Mouse (Mus musculus): ENCODE measurements around the gene Gpatch8.

DNA sequence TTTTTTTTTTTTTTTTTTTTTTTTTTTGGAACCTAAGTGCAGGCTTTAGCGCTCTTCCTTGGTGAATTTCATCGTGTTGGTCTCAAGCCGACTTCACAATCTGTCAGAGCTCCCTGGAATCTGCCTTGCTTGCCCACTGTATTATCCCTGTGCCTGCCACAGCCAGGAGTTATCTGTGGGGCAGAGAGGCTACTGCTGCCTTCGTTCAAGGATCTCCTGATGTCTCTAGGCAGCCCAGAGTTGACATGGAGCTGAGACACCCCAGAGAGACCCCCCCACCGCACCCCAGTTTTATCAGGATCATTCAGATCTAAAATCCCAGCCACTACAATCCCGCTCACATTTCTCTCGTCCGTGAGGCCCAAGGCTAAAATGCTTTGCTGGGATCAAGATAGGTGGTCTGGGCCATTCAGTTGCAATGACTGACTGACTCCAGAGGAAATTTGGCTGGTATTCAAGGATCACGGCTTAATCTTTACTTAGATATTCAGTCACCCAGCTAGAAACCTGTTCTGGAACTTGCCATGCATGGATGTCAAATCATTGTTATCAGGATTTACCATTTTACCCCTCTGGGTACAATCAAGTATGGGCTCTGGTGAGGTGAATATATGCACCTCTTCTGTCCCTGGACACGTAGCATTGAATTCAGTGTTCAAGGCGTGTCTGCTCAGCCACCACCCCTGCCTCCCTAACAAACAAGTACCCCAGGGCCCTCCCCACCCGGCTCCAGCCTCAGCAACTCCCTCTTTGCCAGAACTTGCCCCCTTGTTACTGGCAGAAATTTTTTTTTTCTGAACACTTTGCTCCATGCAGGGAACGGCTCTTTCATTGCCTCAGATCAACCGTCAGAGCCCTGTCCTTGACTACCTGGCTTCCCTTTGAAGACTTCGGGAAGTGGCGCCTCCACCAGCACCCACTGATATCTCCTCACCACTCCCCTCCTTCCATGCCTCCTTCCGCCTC is 106.9 kb downstream of the Gpatch8 start:
- TF ChIP-seq POLR2A (IDR thresholded peaks at IDR 0.05; ENCODE audit: insufficient read length, low read depth), result no peak
- no peak for TF ChIP-seq REST (IDR thresholded peaks at IDR 0.05; ENCODE audit: insufficient read depth, insufficient read length)
- TF ChIP-seq USF1 (IDR thresholded peaks at IDR 0.05; ENCODE audit: low read depth), result no peak
- no peak for TF ChIP-seq MYOD1 (IDR thresholded peaks at IDR 0.05; ENCODE audit: control insufficient read depth in 1 of 3, insufficient read length in 2 of 3, low read depth in 2 of 3)
- no peak for TF ChIP-seq SRF (IDR thresholded peaks at IDR 0.05; ENCODE audit: control insufficient read depth, insufficient read length, low read depth)

Data from myocyte (in vitro differentiated cells).